Mouse (Mus musculus) midbrain, embryonic 11.5 days (tissue): ENCODE data around the gene BC049715. TPM values are rescaled to one million over a fixed set of nuclear protein-coding genes. Genes with fewer than 3 reads are reported as not detected.
"Not testable (repeated sequence)": the region's sequence is repeated elsewhere in the genome, so short reads cannot be mapped to it uniquely, and the experiment has no call there.

ENCODE experiments used
- ATAC-seq: fragments of 200-750 bp; cut with Nextera tagmentation; 2 replicates; pipeline ENCODE4 v1.8.0; 2017; ENCODE audit warnings: moderate TSS enrichment, moderate library complexity; ENCODE audit not compliant: low FRiP score
- DNase-seq: peaks from one replicate; pipeline ENCODE4 v3.0.0; 2015; ENCODE audit warnings: low spot score; ENCODE audit errors: missing footprints
- H3K27ac ChIP-seq: fragments of 300-500 bp; sonication (generic); 2 replicates; pipeline ENCODE4 v1.5.1; 2014; ENCODE audit warnings: low read depth, low read length
- H3K27me3 ChIP-seq: fragments of 300-500 bp; sonication (generic); 2 replicates; pipeline ENCODE4 v1.6.1; 2014; ENCODE audit warnings: mild to moderate bottlenecking, low read length, moderate library complexity, mixed read lengths; ENCODE audit not compliant: control insufficient read depth, insufficient read depth
- H3K36me3 ChIP-seq: fragments of 300-500 bp; sonication (generic); 2 replicates; pipeline ENCODE4 v1.6.1; 2014; ENCODE audit warnings: mild to moderate bottlenecking, low read length, moderate library complexity, mixed read lengths; ENCODE audit not compliant: control insufficient read depth, insufficient read depth
- H3K4me1 ChIP-seq: fragments of 300-500 bp; sonication (generic); 2 replicates; pipeline ENCODE4 v1.6.1; 2014; ENCODE audit warnings: low read length; ENCODE audit not compliant: control insufficient read depth, insufficient read depth
- H3K4me2 ChIP-seq: fragments of 300-500 bp; sonication (generic); 2 replicates; pipeline ENCODE4 v1.6.1; 2014; ENCODE audit warnings: mild to moderate bottlenecking, moderate library complexity
- H3K4me3 ChIP-seq: fragments of 300-500 bp; sonication (generic); 2 replicates; pipeline ENCODE4 v1.5.1; 2014; ENCODE audit warnings: low read depth, low read length
- H3K9ac ChIP-seq: fragments of 300-500 bp; sonication (generic); 2 replicates; pipeline ENCODE4 v1.6.1; 2014; ENCODE audit warnings: low read length
- H3K9me3 ChIP-seq: fragments of 300-500 bp; sonication (generic); 2 replicates; pipeline ENCODE4 v1.6.1; 2016; ENCODE audit warnings: low read length; ENCODE audit not compliant: control insufficient read depth
- WGBS: fragments of 180-500 bp; shearing (Covaris S2); extraction: QIAGEN DNeasy Blood & Tissue Kit; methylation state at CpG from one replicate; pipeline ENCODE4 v1.1.7; 2014; 5-methylcytosine and 5-hydroxymethylcytosine counted together
- polyA plus RNA-seq: library from polyadenylated mRNA; unstranded; fragments of >200 nt; fragmentation: Nextera tagmentation; extraction: Ambion mirVana; gene quantifications from 2 replicates; pipeline ENCODE4 v1.2.1, GENCODE M21; 2014

The BC049715 gene
- polyA plus RNA-seq, 1 experiment from 2014 or later = 1.2 TPM

DNA sequence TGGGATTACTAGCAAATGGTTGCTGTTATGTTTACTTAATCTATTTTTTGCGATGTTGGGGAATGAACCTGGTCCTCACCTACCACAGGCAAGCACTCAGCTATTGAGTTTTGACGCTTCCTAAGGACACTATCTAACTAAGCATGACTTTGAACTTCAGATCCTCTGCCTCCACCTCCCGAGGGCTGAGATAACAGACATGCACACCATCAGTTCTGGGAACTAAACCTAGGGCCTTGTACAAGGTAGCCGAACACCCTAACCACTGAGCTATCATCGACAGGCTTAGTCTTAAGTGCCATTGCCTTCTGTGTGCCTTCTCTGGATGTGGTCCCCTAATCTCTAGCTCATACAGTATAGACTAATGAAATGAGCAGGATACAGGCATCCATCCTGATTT lies 37.9 kb downstream of the BC049715 start:
- H3K4me1 ChIP-seq = no peaks in the 10 kb centered on the region
- no peak for DNase-seq
- no peak overlapping the region for H3K9ac ChIP-seq
- H3K4me2 ChIP-seq = no peak overlapping the region
- no peak overlapping the region for H3K4me3 ChIP-seq
- no peak overlapping the region for H3K27ac ChIP-seq
- ATAC-seq = no peak
- 85% methylated on average over 5 of the region's 5 CpGs for WGBS
- no peaks in the 10 kb centered on the region for H3K36me3 ChIP-seq
- H3K9me3 ChIP-seq = no peaks in the 10 kb centered on the region
- no peaks in the 10 kb centered on the region for H3K27me3 ChIP-seq

DNA sequence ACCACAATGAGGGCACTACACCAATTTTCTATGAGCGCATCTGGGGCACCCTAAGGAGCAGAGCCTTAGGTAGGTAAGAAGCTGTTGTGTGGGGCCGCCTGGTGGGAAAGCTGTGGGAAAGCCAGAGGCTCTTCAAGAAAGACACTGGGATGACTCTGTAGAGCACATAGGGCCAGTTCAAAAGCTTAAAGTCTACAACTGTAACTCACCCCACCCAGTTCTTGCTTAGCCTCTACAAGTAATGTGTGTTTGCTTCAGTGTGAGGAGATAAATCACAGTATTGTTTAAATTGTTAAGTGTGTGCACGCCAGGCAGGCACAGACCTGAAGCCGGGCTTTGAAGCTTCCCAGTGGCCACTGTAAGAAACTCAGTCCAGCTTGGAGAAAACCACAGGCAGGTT lies 38.7 kb downstream of the BC049715 start:
- Histone ChIP-seq H3K9me3 (no peaks in the 10 kb centered on the region), H3K4me1 (no peaks in the 10 kb centered on the region), H3K27me3 (no peaks in the 10 kb centered on the region), H3K4me2 (no peak overlapping the region), H3K36me3 (no peaks in the 10 kb centered on the region), H3K4me3 (no peak overlapping the region), H3K27ac (no peak overlapping the region), H3K9ac (no peak overlapping the region)
- 87% methylated on average over 4 of the region's 4 CpGs for WGBS
- no peak for ATAC-seq
- DNase-seq = no peak

DNA sequence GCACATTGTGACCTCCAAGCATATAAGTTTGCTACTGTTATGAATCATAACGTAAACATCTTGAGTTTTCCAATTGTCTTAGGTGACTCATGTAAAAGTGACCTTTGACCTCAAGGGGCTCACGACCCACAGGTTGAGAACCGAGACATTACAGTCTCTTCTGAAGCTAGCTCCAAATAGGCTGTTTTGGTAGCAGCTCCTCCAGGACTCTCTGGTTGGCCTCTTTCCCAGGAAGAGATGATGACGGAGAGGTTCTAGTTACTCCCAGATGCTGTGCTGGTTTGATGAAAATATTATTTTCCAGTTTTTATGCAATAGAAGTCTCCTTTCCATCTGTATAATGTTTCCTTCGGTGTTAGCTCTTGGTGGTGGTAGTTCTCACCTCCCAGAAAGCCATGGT lies 41.5 kb downstream of the BC049715 start:
- H3K4me3 ChIP-seq = no peak overlapping the region
- H3K4me2 ChIP-seq = no peak overlapping the region
- no peak overlapping the region for H3K9ac ChIP-seq
- H3K27ac ChIP-seq = no peak overlapping the region
- no peaks in the 10 kb centered on the region for H3K4me1 ChIP-seq
- ATAC-seq (no peak), DNase-seq (no peak)
- 85% methylated on average over 5 of the region's 5 CpGs for WGBS
- no peaks in the 10 kb centered on the region for H3K27me3 ChIP-seq
- no peaks in the 10 kb centered on the region for H3K9me3 ChIP-seq
- H3K36me3 ChIP-seq = no peaks in the 10 kb centered on the region

DNA sequence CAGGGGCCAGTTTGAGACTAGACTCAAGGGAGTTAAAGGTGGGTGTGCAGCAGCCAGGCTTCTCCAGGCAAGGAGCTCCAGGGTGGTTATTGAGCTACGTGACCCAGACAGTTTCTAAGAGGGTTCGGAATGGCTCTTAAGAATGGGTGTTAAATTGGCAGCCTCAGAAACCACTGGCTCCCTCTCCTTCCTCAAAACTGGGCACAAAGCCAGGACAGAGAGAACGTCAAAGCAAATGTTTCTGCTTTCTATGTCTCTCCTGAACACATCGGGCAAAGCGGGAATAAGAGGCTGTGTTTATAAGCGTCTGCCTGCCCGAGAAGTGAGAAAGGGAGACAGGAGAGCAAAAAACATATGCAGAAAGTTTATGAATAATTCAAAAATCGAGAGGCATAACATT lies 47.2 kb downstream of the BC049715 start:
- H3K27me3 ChIP-seq = no peaks in the 10 kb centered on the region
- WGBS = 78% methylated on average over 8 of the region's 8 CpGs
- no peak overlapping the region for H3K27ac ChIP-seq
- ATAC-seq = no peak
- H3K4me2 ChIP-seq = no peak overlapping the region
- no peaks in the 10 kb centered on the region for H3K9me3 ChIP-seq
- no peaks in the 10 kb centered on the region for H3K4me1 ChIP-seq
- H3K4me3 ChIP-seq = no peak overlapping the region
- no peak for DNase-seq
- H3K36me3 ChIP-seq = no peaks in the 10 kb centered on the region
- H3K9ac ChIP-seq = no peak overlapping the region

DNA sequence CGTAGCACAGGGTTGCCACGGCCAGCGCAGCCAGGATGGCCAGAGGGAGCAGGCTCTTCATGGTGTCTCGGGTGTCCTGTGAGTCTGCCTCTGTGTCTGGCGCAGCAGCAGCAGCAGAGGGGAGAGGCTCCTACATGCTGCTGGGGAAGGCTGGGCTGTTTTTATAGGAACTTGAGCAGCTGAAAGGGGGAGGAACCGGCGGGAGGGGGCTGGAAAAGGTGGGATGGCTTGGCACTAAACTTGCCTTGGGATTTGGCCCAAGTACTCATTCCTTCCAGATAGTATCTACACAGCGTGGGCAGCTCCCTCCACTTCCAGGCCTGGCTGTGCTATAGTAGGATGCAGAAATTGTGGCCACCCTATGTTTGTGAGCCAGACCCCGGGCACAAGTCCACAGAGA lies 48.2 kb downstream of the BC049715 start, which contains the start of gene Mgp:
Gene Mgp, minus strand, starts transcription at position 154 of the 400 bp plus-strand sequence.
- no peak within 1 kb of the TSS for H3K4me2 ChIP-seq

DNA sequence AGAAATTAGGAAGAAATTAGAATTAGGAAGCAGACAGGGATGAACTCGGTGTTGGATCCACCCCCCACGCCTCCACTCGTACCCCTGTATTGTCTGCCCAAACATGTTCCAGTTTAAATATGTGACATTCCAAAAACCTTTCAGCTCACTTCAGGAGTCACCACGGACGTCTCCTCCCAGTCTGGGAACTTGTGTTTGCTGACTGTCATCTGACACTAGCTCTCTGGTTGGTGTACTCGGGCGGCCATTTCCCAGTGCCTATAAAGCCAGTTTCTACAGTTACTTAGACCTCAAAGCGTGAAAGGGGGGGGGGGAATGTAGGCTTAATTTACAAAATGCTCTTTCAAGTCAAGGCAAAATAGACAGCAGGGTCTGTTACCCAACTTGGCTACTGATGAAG lies 54.3 kb downstream of the BC049715 start:
- Histone ChIP-seq H3K9me3 (no peaks in the 10 kb centered on the region), H3K9ac (no peak overlapping the region), H3K4me3 (no peak overlapping the region), H3K36me3 (no peaks in the 10 kb centered on the region), H3K4me1 (no peaks in the 10 kb centered on the region), H3K4me2 (no peak overlapping the region), H3K27me3 (no peaks in the 10 kb centered on the region), H3K27ac (no peak overlapping the region)
- 72% methylated on average over 8 of the region's 8 CpGs for WGBS
- DNase-seq (no peak), ATAC-seq (no peak)

More for the DNA sequence above, 48.2 kb downstream of the BC049715 start, which contains the start of gene Mgp:
- Histone ChIP-seq H3K4me1 (no peaks in the 10 kb centered on the region), H3K9me3 (no peaks in the 10 kb centered on the region), H3K36me3 (no peaks in the 10 kb centered on the region), H3K9ac (no peak within 1 kb of the TSS), H3K27me3 (no peaks in the 10 kb centered on the region), H3K27ac (no peak within 1 kb of the TSS), H3K4me3 (no peak within 1 kb of the TSS)
- DNase-seq (no peak), ATAC-seq (no peak)
- WGBS = 66% methylated on average over 9 of the region's 9 CpGs

DNA sequence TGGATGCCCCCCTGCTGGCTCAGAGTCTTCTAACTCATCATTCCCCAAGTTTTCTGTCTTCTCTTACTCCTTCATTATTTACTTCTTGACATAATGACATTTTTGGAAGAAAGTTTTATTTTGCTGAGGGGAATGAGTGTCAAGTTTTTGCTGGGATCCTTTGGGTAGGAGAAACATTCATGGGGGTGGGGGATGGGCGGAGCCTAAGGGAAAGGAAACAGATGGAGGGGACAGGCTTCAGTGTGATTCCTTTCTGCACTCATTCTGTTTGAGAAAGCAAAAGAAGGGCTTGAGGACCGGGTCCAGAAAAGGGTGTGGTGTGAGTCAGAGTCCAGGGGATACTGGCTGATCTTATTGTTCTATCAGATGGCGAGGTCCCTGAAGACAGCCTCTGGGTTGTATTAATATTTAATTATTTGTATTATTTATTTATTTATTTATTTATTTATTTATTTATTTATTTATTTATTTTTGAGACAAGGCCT lies 56.0 kb downstream of the BC049715 start:
- H3K27me3 ChIP-seq = no peaks in the 10 kb centered on the region
- WGBS = 84% methylated on average over 3 of the region's 3 CpGs
- ATAC-seq = no peak

DNA sequence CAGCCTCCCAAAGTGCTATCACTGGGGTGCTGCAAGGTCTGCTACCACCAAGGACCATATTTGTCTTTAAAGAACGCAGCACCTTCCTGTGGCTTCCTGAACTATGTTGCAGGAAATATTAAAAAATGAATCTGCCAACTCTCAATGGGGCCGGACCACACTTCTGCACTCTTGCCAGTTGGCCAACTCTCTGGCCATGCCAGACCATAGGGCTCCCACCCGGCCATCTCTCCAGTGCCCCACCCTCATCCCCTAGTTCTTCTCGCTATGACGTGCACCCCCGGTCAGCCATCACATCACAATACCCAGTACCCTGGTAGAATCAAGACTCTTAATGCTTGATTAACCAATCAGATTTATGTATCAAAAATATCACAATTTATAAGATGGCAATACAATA lies 56.5 kb downstream of the BC049715 start:
- no peaks in the 10 kb centered on the region for H3K9me3 ChIP-seq
- H3K27ac ChIP-seq = no peak overlapping the region
- no peaks in the 10 kb centered on the region for H3K27me3 ChIP-seq
- H3K4me3 ChIP-seq = no peak overlapping the region
- no peak overlapping the region for H3K9ac ChIP-seq
- no peaks in the 10 kb centered on the region for H3K4me1 ChIP-seq
- H3K36me3 ChIP-seq = no peaks in the 10 kb centered on the region
- no peak overlapping the region for H3K4me2 ChIP-seq
- whole genome bisulfite sequencing = 92% methylated on average over 6 of the region's 6 CpGs
- ATAC-seq (no peak), DNase-seq (no peak)

More for the DNA sequence above, 56.0 kb downstream of the BC049715 start:
- H3K9me3 ChIP-seq = no peaks in the 10 kb centered on the region
- H3K36me3 ChIP-seq = no peaks in the 10 kb centered on the region
- no peak for DNase-seq
- no peak overlapping the region for H3K9ac ChIP-seq
- no peaks in the 10 kb centered on the region for H3K4me1 ChIP-seq
- no peak overlapping the region for H3K4me3 ChIP-seq
- H3K27ac ChIP-seq = no peak overlapping the region
- H3K4me2 ChIP-seq = no peak overlapping the region

DNA sequence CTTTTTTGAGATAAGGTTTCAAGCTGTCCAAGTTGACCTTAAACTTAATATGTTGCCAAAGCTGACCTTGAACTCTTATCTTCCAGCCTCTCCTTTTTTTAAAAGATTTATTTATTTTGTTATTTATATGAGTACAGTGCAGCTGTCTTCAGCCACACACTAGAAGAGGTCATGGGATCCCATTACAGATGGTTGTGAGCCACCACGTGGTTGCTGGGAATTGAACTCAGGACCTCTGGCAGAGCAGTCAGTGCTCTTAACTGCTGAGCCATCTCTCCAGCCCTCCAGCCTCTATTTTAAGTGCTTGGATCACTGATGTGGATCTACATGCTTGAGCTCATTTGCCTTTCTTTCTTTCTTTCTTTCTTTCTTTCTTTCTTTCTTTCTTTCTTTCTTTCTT lies 57.3 kb downstream of the BC049715 start:
- not testable (repeated sequence) for H3K9me3 ChIP-seq, H3K27me3 ChIP-seq, H3K4me3 ChIP-seq, H3K4me1 ChIP-seq, H3K27ac ChIP-seq, ATAC-seq, DNase-seq, H3K9ac ChIP-seq, H3K36me3 ChIP-seq, H3K4me2 ChIP-seq
- 44% methylated on average over 1 of the region's 1 CpGs for WGBS

DNA sequence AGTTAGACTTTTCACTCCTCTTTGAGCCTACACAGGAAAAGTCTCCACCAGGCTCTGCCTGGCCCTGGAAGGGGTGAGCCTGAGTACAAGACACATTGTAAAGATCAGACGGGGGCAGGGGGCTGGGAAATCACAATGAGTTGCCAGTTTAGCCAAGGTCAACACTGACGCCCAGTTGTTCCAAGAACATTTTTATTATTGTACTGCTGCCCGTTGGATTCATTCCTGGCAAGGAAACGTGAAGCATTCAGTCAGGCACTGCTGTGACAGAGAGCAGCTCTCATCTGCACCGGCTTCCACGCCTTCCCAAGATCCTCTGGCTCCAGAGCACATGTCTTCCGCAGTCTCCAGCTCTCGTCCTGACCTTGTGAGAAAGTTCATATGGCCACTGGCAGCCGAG lies 60.4 kb downstream of the BC049715 start:
- WGBS = 83% methylated on average over 9 of the region's 9 CpGs
- no peak overlapping the region for H3K27ac ChIP-seq
- H3K4me2 ChIP-seq = no peak overlapping the region
- ATAC-seq (no peak), DNase-seq (no peak)
- no peaks in the 10 kb centered on the region for H3K4me1 ChIP-seq
- H3K9me3 ChIP-seq = no peaks in the 10 kb centered on the region
- H3K4me3 ChIP-seq = no peak overlapping the region
- H3K27me3 ChIP-seq = no peaks in the 10 kb centered on the region
- H3K9ac ChIP-seq = no peak overlapping the region
- H3K36me3 ChIP-seq = no peaks in the 10 kb centered on the region
